Mouse (Mus musculus) neutrophil, adult 5-6 weeks (primary cell): ENCODE measurements around the gene 1700025G04Rik. TPM values are rescaled to one million over a fixed set of nuclear protein-coding genes. Genes with fewer than 3 reads are reported as not detected.

ENCODE experiments used
- ATAC-seq: fragments of 151-379, 151-347 bp; 2 replicates; pipeline ENCODE4 v1.8.0; 2017; ENCODE audit warnings: mild to moderate bottlenecking, moderate TSS enrichment; ENCODE audit not compliant: insufficient number of reproducible peaks, poor library complexity, low FRiP score, severe bottlenecking; ENCODE audit errors: extremely low read depth
- total RNA-seq: library from RNA; stranded (forward); fragments of 200-1000 nt; gene quantifications from 2 replicates; pipeline ENCODE4 v1.2.3, GENCODE M21; 2017

Gene 1700025G04Rik
- total RNA-seq, 1 experiment from 2014 or later, result 4.4 TPM

GRCm38 (mm10) chr1:151943681-151944237 is 146.2 kb downstream of the 1700025G04Rik start:
- ATAC-seq, result no peak

DNA sequence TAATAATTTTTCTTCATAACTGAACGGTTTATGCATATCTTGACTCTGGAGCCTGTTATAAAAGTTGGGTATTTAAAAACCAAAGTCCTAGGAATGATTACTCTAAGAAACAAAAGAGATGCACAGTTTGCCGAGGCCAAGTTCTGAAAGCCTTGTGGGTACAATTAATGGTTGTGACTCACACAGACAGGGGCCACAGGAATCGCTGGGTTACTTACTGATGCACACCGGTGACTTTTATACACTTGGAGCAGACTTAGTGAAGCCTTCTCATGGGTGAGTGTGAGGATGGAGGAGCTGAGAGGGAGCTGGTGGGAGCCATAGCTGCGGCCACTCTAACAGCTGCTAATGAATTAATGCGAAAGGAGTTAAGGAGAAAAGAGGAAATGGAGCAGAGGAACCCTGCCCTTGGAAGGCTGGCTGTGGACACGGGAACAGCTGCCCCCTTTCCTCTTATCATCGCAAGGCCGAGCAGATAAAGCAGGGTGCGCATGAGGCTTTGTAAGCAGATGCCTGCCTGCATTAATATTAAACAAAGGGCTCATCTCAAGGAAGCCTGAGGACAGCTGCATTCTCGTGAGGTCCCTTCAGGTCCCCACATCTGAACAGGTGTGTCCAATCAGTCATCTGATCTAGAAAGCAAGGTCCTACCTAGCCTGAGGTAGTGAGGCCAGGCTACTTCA is 146.8 kb downstream of the 1700025G04Rik start:
- ATAC-seq, result no peak

GRCm38 (mm10) chr1:151939987-151940386 is 149.9 kb downstream of the 1700025G04Rik start:
- ATAC-seq, result no peak

DNA sequence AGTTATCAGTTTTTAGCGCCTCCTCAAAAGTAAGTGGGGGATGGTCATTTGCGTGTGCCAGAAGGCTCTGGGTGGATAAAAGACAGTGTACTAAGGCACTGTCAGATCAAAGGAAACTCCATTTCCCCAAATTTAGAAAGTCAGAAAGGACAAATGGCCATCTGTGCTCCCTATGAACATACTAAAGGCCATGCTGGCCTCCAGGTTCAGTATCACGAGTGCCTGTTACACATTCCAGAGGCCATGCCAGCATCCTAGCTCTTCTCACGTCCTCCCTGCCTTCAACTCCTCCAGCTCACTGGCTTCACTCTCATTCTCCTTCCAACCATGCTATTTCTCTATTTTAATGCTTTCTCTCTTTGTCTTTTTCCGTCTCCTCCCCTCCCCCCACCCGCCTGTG is 150.4 kb downstream of the 1700025G04Rik start:
- ATAC-seq, result no peak

DNA sequence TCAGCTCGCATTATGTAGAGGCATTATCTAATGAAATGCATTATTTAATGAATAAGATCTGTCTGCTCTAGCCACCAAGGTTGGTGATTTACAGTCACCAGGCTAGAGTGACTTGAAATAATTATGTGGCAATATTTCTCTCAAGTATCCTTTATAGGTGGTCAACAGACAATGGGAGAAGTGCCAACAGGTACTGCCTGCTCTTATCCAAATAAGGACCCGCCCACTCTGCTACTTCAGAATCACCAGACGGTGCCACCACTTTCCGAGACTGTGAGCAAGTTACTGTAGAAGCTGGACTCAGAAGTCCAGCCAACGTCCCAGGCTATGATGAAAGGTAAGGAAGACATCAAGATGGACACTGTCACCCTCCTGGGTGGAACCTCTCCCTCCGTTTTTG is 156.3 kb downstream of the 1700025G04Rik start:
- ATAC-seq, result no peak

GRCm38 (mm10) chr1:151926826-151927225 is 163.1 kb downstream of the 1700025G04Rik start:
- ATAC-seq, result no peak

DNA sequence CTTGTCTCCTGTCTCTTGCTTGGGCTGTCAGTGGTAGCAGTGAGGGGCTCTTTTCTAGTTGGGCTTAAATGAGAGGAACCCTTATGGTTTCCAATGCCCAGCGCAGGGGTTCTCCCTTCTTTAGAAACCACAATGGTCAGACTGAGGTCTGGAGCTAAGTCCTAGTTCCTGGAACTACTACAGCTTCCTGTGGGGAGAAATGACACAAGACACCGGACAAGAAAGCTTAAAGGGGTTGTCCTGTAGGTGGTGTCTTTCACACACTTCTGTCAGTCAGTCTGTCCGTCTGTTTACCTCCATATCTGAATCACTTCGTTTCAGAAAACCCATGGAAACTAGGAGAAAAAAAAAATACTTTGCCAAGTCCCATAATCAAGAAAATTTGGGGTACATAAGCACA is 163.8 kb downstream of the 1700025G04Rik start:
- ATAC-seq, result no peak

DNA sequence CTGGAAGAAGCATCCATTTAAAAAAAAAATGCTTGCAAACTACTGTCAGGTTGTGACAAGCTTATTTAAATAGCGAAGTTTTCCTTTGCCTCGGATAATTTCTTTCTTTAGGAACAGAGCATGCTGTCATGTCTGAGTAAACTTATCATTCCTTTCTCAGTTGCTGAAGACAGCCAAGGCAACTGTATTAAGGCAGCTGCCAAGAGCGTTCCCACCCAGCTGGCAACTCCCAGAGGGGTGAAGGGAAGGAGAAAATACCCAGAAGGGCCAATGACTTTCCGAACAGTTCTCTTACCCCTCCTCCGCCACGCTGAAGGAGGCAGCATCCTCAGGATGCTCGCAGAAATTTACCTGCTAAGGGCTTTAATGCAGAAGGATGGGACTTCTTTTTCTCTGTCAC is 164.2 kb downstream of the 1700025G04Rik start:
- no peak for ATAC-seq

DNA sequence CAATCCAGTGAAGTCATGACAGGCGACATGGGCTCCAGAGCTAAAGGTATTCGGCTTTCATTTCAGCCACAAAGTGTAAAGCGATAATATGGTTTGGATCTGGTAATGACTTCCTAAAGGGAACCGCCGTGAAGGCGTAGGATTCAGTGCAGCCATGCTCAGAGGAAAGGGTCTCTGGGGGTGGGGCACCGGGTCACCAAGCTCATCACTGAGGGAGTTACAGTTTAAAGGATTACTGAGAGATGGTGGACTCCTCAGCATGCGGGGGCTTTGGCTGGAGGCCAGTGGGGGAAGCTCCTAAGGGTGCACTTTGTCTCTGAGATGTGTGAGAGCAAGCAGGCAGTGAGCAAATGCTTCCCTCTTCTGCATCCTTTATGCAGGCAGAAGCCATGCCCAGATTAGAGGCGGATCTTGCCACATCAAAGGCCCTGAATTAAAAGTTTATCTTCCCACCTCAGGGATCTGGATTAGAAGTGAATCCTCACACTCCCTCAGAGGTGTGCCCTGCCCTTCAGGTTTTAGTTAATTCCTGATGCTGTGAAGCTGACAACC is 171.0 kb downstream of the 1700025G04Rik start:
- ATAC-seq, result no peak

DNA sequence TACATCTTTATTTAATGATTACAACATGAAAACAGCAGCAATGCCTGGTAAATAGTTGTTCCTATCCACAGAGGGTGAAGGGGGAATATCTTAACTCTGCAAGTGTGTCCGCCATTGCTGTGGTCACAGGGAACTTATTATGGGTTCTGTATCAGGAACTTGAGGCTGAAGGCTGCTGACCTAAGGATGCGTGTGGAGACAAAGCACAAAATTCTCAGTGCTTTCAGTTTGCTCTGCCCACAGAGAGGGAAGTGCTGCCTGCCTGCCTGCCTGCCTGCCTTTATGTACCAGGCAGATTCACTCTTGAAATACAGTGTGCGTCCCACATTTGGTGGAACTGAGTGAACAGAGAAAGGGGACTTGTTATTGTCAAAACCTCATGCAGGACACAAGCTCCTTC is 172.2 kb downstream of the 1700025G04Rik start:
- ATAC-seq, result no peak

- no peak for ATAC-seq
Measured at GRCm38 (mm10) chr1:151914494-151914893, 175.4 kb downstream of the 1700025G04Rik start.

DNA sequence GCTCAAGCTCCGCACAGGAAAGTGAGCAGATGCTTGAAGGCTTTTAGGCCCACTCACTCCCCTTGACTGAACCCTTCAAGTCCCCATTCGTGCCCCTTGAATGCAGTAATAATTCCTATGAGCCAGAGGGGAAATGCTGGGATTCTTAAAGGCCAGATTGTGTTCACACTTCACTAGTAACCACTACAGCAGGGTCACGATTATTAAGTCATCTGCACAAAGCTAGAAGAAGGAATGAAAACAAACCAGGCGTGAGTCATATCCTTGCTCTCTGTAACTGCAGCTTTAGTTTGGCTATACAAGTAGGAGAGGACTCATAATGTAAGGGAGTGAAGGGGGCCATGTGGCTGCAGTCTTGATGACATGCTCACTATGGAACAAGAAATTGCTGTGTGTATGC is 182.9 kb downstream of the 1700025G04Rik start:
- no peak for ATAC-seq

GRCm38 (mm10) chr1:151900706-151901360 is 189.1 kb downstream of the 1700025G04Rik start:
- no peak for ATAC-seq

- no peak for ATAC-seq
Measured at GRCm38 (mm10) chr1:151899964-151900363, 190.0 kb downstream of the 1700025G04Rik start.

- ATAC-seq, result no peak
Measured at GRCm38 (mm10) chr1:151895406-151895805, 194.5 kb downstream of the 1700025G04Rik start.

GRCm38 (mm10) chr1:151893976-151894375 is 195.9 kb downstream of the 1700025G04Rik start:
- ATAC-seq, result no peak

DNA sequence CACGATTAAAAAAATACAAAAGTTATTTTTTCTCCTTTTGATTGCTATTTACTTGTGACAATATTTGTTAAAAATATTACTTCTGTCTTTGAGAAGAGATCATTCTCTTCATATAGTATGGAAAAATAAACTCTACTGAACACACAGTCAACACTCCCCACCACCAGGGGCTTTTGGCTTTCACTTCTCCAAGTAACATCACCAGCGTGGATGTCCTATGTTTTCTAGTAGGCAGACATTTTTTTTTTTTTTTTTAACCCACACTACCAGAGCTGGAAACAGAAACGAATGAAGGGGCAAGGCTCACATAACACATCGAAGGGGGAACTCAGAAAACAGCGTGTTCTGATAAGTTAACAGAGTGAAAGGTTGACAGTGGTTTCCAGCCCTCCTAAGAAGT is 197.9 kb downstream of the 1700025G04Rik start:
- no peak for ATAC-seq

GRCm38 (mm10) chr1:151891194-151891593 is 198.7 kb downstream of the 1700025G04Rik start:
- ATAC-seq, result no peak

DNA sequence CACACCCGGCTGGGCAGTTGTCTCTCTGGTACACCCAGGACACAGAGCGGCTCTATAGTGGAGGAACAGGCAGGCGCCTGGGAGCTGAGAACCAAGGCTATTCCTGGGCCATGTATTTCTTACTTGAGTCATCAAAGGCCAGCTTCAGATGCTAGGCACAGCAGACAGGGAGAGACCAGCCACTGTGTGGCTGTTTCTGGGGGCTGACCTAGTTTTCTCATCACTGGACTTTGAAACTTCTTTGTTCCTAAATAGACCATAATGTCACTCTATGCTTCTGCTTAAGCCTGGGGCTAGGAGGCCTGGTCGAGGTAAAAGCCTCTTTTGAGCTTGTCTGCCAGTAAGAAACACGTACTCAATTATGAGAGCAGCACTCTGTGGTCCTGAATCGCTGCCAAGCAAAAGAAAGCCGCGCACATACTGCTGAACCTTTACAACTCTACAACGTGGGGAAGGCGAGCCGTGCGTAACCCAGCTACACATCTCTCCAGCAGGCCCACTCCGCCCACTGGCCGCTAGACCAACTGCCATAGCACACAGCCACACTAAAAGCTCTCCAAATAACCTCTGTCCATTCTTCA is 199.8 kb downstream of the 1700025G04Rik start:
- ATAC-seq, result no peak

DNA sequence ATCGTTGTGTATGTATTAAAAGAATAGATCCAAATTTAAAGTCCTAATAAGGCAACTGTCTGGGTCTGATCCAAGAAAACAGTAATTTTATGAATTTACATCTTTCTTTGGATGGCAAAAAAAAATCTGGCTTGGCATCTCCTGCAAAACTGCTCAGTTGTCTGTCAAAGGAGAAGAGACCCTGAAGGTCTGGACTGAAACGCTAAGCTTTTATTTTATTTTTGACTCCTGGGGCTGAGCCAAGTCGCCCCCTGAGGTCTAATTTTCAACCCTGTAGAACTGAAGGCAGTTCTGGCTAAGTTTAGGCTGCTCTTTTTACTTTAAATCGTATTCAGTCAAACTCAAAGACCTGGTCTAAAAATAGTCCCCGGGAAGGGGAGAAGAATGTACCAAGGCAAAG is 202.3 kb downstream of the 1700025G04Rik start:
- ATAC-seq, result no peak
